Mouse (Mus musculus) activated CD4-positive, CD25-positive, alpha-beta regulatory T cell, adult 4 months (primary cell): ENCODE results near the gene Rflna. TPM values are rescaled to one million over a fixed set of nuclear protein-coding genes. Genes with fewer than 3 reads are reported as not detected.

Experiments
- ATAC-seq: one replicate; pipeline ENCODE4 v1.8.0; 2017
- polyA plus RNA-seq, 2 experiments: library from polyadenylated mRNA; unstranded; fragments of 100-300 nt; shearing (Covaris generic); gene quantifications; one replicate each; pipeline ENCODE4 v1.2.1; 2017

The Rflna gene
- polyA plus RNA-seq, 2 experiments from 2014 or later: 0.61 TPM; not detected in 1

DNA sequence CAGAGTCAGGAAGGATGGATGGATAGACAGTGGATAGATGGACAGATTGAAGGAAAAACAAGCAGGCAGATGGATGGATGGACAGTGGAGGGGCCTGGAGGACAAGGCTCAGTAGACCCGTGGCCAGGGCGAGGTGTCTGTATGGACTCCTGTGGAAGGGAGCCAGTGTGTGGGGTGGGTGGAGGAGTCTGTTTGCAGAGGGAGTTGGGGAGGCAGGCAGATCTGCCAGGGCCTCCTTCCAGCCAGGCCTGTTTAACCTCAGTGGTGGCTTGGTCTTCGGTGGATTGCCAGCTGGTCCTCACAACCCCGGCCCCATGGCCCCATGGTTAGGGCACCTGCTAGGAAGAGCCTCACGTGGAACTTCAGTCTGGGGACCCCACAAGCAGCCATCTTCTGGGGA is 3.9 kb downstream of the Rflna start:
- no peak for ATAC-seq

DNA sequence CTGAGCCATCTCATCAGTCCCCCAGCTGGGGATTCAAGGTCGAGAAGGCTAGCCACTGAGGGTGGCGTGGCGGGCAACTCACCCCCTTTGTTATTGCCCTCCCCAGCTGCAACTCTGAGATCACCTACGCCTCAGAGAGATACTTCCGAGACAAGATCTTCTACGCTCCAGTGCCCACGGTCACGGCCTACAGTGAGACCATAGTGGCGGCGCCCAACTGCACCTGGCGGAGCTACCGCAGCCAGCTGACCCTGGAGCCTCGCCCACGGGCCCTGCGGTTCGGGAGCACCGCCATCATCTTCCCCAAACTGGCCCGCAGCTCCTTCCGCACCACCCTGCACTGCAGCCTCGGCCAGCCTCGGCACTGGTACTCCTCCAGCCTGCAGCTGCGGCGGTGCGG is 8.1 kb downstream of the Rflna start:
- no peak for ATAC-seq

DNA sequence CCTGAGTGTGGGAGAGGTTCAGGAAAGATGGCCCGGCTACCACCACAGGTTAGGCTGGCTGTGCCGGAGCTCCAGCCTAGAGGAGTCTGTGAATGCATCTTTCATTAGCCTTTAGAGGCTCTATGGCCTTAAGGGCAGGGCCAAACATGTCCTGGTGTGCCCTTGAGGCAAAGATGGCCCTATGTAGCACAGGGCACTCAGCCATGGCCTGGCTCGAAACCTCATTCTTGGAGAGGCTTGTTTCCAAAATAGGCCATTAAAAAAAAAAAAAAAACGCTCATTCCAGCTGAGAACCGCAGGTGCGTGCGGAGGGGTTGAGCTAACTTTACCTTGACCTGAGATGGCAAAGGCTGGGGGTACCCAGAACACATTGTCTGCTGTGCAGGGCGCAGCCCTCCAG is 8.6 kb downstream of the Rflna start:
- ATAC-seq: no peak

DNA sequence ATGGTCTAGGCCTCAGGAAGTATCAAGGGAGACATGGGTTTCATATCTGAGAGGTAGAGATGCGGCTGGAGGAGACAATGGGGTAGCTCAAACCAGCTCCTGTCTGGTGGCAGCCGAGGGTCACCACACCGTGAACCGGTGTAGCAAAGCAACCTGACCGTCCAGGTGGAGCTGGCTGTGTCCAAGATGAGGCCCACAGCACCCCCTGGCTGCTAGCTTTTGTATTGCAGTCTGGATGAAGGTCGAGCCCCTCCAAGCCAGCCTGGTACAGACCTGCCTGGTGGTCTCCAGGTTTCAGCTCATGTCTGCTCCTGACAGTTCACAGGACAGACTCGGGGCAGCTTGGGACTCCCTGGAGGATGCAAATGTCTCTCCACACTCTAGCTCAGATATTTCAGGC is 11.5 kb downstream of the Rflna start:
- no peak for ATAC-seq

DNA sequence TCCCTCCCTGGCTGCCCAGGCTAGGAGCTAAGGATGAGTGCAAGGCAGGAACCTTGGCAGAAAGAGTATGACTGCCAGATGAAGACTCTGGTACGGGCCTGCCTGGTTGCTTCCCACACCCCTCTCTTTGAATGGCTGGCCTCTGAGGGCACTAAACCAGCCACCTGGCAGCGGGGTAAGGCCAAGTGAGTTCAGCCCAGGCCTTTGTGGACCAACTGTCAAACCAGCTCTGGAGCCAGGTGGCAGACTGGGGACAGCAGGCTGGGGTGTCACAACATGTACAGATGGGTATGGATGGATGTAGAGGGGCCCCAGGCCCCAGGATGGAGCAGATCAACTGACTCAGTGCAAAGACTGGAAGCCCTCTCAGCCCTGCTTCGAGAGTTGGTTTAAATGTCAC is 12.0 kb downstream of the Rflna start:
- ATAC-seq: no peak

DNA sequence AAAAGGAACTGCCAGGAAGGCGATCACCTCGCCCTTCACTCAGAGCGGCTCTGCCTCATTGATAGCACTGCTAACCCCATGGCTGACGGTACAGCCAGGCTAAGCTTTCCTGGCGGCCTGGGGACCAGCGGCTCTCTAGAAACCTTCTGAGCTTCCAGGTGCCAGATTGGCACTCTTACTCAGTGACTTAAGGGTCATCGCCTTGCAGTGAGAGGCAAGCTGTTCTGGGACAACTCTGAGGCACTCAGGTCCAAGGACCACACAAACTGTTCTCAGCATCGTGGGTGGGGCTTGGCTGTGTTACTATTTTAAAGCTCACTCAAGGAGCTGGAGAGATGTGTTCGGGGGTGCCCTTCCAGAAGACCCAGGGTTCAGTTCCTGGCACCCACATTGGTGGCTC is 12.6 kb downstream of the Rflna start:
- ATAC-seq: no peak

DNA sequence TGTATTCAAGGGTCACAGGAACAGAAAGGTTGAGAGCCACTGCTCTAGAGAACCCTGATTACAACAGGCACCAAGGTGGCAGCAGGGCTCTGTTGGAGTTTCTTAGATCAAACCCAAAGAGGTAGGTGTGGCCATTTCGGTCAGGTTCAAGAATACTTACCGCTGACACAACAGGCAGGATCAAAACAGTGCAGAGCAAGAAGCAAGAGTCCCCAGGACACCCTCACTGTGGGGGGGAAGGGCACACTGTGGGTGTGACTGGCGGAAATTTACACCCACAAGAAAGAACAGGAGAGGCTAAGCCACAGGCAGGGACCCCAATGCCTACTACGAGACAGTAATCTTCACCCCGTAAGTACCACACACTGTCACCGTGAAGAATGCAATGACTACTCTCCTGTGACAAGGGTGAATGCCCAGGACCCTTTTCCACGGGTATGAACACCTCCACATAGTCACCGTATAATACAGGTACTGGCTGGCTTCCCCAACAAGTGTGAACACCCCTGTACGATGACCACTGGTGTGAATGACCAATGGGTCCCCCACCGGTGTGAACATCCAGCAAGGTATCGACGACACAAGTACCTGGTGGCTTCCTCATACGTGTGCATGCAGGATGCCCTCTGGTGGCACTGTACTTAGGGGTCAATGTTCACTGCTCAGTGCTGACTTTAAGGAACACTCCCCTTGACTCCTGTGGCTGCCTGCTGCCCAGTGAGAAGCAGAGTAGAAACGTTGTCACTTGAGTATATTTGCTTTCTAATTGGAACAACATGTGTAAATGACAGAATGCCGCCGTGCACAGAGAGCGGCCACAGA is 13.6 kb downstream of the Rflna start:
- no peak for ATAC-seq

DNA sequence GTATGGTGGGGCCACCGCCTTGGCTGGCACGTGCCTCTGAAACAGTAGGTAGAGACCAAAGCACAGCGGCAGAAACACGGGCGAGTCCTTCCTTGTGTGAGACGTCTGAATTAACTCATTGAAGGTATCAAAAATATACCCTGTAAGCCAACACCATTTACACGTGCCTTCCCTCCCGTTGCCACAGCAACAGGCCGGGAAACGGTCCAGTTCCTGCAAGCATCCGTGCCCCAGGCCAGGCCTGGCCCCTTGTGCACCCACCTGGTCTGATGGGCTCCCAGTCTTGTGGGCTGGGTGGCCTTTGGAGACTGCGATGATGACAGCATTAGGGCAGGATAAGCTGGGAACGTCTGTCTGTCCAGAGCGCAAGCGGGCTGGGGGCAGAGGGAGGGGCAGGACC is 14.3 kb downstream of the Rflna start:
- no peak for ATAC-seq

DNA sequence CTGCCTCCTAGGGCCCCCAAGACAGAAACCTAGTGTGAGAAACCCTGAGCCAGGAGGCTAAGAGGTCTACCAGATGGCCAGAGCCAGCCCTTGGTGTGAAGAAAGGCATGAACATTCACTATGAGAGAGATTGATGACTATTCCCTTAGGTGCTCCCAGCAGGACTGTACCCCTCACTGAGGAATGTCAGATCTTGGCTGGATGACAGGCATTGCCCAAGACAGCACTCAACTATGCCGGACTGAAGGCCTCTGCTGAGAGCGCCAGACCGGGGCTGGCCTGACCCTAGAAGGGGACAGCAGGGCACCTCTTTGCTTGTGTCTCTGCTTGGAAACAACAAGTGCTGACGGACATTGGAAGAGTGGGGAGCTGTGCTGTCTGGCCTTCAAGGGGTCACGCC is 16.1 kb downstream of the Rflna start:
- no peak for ATAC-seq

DNA sequence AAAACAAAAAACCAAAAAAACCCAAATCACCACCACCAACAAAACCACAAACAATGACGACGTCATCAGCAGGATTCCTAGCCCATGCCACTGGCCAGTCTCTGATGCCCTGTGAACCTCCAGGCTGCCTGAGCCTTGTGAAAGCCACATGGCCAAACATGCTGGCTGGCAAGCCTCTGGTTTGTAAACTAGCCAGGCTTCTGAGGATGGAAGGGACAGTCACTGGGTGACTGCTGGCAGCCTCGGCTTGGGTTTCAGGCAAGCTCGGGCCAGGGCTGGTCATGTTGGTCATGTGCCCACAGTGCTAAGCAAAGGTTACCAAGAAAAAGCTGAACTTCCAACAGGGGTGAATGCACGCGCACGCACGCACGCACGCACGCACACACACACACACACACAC is 18.3 kb downstream of the Rflna start:
- ATAC-seq: no peak

DNA sequence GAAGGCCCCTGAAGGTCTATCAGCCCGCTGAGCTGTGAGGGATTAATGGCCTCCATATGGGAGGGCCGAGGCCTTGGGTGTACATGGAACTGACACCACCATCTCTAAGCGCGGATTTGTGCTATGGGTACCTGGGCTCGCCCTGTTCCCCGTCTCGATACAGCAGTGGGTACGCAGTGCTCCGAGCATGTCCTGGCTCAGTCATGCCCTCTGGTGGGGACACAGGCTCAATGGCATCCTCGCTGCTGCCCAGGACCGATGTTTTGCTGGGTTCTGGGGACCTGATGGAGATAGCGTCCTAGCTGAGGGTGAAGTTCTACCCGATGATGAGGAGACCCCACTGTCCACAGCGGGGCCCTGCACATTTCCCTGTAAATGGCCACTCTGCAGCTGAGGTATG is 21.0 kb downstream of the Rflna start:
- ATAC-seq: no peak

DNA sequence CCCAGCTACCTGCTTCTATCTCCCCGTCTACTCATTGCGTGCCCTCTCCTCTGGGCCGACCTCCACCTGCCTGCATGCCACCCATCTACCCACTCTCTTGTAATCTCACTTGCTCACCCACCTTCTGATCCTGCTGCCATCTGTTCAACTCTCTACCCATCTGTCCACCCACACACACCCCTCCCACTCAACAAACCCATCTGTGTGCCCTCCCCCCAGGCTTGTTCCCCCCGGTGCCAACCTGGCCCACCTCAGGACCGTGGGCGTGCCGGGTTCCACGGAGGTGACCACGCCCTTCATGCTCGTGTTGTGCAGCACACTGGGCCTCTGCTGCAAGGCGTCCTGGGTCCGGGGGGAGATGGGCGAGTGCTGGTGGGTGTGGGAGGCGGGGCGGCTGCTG is 25.4 kb downstream of the Rflna start:
- ATAC-seq: no peak

DNA sequence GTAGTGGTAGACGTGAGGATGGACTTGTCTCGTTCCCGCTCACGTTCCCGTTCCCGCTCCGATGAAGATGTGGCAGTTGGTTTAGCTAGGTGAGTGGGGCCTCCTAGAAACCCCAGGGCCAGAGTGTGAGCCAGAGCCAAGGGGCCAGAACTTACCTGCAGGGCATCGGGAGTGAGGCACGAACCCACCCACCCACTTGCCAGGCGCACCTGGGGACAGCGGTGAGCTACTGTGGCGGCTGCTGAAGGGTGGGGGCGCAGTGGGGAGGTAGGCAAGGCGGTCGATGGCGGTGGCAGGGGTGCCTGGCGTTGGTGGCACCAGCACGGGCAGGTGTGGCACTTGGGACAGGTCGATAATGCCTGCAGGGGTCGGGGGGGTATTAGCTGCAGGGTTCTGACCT is 25.9 kb downstream of the Rflna start:
- ATAC-seq: no peak

DNA sequence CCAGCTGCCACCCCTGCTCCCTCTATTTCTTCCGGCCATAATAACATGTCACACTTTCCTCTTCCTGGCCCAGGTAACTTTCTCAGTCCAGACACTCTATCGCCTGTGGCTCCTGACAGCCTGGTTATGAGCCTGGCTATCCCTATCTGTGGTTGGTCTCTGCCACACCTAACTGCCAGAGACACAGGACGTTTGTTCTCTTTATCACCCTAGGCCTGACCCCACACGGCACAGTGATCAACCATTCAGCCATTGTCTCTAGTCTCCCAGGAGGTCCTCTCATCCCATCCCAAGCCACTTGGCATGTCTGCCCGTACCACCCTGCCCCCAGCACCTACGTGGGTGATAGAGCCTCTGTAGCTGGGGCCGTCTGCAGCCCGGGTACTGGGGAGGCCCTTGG is 33.5 kb downstream of the Rflna start:
- no peak for ATAC-seq

DNA sequence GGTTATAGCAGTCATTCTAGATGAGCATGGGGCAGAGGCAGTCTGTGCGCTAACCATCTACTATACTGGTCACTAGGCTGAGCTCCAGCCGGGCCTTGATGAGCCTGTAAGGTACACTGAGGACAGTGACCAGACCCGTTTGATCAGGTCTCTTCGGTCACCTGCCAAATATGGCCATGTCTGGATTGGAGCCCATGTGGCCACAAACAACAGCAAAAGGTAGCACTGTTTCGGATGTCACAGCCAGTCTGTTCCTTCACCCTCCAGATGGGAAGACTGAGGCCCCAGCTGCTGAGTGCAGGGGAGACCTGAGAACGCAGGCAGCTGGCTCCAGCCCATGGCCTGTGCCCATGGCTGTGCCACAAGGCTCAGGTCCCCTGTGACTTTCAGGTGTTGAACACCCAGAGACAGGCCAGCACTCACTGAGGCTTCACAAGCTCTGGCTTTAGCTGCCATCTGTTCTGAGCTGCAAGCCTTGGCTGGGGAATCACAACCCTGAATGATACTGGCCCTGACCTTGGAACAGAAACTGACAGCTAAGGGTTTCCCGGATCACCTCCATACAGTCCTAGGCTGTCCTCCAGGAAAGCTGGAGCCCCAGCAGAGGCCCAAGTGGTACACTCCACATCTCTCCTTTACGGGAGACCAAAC is 36.5 kb downstream of the Rflna start:
- no peak for ATAC-seq

DNA sequence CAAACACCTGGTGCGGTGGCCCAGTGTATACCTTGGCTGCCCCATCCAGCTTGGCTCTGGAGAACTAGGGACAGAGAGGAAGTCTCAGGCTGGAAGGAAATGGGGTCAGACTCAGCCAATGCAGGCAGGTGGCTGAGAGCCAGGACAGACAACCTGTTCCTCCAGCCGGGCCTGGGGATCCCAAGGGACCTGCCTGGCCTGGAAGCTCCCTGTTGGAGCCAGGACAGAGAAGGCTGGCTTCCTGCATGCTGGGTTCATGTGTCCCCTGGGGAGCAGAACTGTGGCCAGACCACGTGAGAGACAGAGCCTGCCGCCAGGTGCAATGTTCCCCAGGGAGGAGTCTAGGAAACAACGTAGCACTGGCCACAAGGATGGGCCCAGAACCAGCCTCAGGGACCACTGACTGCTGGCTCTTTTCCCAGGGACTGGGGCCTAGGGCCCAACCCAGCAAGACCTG is 37.1 kb downstream of the Rflna start:
- no peak for ATAC-seq

DNA sequence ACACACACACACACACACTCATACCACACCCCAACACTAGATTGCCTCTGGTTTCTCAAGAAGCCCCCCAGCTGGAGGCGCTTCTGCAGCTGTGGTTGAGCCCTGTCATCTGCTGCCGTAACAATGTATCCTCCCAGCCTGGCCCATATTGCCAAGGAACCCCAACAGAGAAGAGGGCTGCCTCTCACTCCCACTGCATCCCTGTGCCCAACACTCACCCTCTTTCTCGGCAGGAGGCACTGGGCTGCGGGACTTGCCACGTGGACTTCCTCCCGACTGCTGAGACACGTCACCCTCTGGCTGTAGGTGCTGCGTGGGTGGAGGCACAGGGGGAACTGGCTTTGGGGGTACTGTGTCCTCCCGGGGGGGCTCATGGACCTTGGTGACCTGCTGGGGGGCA is 38.6 kb downstream of the Rflna start:
- no peak for ATAC-seq

DNA sequence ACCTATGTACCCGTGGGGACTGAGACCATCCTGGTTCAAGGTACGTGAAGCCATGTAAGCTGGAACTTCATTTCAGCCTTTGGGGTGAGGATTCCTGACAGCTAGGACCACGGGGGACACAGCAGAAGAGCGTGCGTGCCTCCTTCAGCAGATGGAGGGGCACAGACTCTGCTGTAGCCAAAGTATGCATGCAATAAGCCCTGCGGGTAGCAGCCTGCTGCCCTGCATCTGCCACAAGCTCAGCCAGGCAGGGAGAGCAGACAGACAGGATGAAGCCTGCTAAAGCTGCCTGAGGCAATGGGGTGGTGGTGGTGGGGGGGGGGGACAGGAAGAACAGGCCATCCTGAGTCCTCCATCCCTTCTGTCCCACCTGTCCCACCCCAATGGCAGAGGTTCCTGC is 40.4 kb downstream of the Rflna start:
- no peak for ATAC-seq

DNA sequence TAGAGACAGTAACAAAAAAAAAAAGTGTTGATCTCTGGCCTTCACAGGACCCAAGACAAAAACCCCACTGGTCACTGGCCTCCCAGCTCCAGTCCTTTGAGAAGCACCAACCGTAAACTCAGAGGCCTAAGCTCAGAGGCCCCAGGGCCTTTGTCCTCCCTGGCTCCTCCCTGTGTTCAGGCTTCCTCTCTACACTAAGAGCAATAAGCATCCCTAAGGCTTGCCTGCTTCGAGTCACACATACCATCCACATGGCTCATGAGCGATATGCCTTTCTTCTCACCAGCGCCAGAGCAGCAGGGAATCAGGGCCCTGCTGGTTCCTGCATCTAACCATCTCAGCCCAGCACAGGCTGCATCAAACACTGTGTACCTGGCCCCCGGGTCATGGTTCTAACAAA is 42.2 kb downstream of the Rflna start:
- ATAC-seq: no peak

DNA sequence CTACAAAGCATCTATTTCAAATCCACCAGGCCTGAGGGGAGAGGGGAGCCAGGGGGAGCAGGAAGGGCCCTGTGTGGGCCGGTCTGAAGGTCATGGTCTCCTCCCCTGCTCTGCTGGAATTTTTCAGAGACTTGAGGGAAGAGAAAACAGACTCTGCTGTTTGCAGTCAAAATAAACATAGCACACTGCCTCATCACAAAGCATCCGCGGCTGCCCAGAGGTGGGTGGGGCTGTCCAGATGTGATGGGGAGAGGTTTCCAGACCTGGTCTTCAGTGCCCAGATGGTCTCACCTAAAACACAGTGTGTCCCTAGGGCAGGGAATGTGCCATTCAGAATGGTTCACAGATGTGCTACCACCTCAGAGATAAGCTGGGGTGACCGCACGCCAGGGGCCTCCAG is 43.4 kb downstream of the Rflna start:
- ATAC-seq: no peak

DNA sequence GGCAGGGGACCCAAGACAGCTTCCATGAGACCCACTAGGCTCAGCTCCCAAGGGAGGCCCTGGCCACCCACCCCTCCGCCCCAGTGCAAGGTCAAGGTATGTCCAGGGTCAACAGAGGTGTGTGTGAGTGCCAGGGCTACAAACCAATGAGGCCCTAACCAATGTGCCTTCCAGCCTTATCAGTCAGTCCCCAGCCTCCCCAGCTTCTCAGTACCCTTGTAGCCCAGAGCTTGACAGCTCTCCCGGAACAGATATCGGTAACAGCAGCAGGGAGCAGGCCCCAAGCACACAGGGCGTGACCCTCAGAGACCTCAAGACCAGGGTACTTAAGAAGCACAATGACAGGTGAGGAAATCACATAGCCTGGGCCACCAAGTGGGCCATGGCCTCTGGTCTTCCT is 46.5 kb downstream of the Rflna start:
- ATAC-seq: no peak

DNA sequence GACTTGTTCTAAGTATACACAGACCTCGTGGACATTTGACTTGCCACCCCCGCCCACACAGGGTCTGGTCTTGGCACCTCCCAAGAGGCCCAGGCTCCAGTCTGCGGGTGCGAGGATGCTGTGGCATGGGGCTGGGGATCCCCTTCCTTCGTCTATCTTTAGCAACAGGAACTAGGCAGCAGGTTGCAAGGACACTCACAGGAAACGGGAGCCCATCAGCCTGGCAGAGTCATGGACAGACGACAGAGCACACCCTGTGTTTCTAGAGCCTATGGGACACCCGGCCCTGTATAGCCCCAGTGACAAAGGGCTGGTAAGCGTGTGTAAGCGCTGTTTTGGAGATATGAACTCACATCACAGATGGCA is 49.2 kb downstream of the Rflna start:
- no peak for ATAC-seq

DNA sequence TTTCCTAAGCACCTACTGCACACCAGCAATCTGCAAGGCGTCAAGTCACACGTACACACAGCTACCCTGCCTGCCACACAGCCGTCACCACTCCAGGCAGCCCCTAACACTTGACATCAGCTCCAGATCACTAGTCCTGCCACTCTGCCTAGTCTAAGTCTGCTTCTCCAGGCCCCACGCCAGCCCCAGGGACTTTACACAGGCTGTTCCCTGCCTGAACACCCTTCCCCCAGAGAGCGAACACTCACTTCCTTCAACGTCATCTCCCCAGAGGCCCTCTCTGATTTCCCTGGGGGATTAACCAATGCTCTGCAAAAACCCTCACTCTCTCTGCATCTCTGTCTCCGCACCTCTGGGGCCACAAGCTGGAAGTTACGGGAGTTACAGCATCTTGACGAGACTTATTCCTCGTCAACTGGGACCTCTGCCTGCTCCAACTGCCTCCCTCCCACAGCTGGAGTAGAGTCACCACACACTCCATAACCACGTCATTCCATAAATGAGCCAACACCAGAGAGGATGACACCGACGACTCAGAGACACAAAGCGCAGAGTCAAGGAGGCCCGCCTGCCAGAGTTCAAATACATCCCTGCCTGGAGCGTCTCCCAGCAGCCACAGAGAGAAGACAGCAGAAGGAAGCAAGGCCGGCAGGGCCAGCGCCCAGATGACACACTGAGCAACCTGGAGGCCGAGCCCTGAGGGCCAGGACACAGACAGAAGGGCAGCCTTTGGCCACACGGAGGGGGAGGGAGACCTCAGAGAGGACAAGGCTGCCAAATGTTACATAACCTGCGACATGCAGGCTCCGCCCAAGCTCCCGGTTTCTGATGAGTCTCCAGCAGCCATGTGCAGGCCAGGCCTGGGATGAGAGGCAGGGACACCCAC is 49.8 kb downstream of the Rflna start:
- no peak for ATAC-seq

DNA sequence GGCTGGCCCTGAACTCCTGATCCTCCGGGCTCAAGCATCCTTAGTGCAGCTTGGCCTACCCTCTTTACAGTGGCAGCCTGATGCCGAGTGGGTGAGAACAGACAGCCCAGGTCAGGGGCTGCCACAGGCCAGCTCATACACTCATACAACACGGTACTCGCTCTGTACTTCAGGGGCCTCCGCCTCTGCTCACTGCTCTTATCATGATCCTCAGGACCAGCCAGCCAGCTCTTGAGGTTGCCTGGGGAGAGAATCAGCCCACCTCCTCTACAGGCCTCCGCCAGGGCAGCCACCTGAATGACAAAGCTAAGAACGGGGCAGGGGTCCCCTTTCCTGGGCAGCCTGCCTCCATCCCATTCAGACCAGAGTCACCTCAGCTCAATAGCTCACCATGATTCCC is 50.6 kb downstream of the Rflna start:
- ATAC-seq: no peak
